Mouse (Mus musculus) bone marrow macrophage, adult 2 months (primary cell): ENCODE data around the gene Myo1d.

Source experiments
- CTCF ChIP-seq: IDR thresholded peaks from 2 replicates; pipeline ENCODE4 v1.5.1; 2012; ENCODE audit warnings: low read depth, mild to moderate bottlenecking, low read length, moderate library complexity
- POLR2A ChIP-seq: IDR thresholded peaks from 2 replicates; pipeline ENCODE4 v1.6.1; 2012; ENCODE audit warnings: mild to moderate bottlenecking, low read depth, low read length, borderline replicate concordance

DNA sequence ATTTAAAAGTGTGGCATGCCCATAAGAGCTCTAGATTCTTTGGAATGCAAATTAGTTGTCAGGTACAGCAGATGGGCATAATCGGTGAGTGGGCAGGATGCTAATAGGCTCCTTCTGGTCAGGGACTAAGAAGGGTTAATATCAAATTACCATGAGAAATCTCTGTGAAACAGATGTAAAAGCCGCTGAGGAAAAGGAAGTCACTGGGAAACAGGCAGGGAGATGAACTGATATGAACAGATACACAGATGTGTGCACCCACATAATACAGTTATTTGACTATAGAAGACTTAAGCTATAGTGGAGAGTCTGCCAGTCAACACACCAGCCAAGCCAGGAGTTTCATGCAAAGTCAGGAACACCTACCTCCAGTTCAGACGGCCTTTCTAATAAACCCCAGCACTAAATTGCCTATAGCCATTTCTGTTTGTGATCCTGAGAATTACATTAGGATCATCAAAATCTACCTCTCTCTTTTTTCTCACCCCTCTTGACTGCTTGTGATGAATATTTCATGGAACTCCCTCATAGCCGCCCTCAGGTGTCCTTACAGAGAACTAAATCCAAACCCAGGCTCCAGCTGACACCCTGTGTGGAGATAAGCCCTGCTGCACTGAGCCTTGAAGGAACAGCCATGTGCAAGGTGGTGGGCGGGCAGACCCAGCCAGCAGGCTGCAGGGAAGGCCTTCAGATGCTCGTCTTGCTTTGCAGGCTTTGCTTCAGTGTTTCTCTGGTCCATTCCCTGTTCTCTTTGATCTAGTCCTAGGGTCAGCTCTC lies 164.7 kb downstream of the Myo1d start:
- TF ChIP-seq CTCF (no peak), POLR2A (no peak)
